Mouse (Mus musculus) gastrocnemius, adult 2 months (tissue): ENCODE measurements around the gene Glce. TPM values are rescaled to one million over a fixed set of nuclear protein-coding genes. Genes with fewer than 3 reads are reported as not detected.

ENCODE experiments used
- DNase-seq: peaks from one replicate; pipeline ENCODE4 v3.0.0; 2022
- H3K27ac ChIP-seq: fragments of 200-600 bp; 2 replicates; pipeline ENCODE4 v1.8.1; 2022; ENCODE audit warnings: mild to moderate bottlenecking
- H3K4me3 ChIP-seq: fragments of 200-600 bp; 2 replicates; pipeline ENCODE4 v1.8.1; 2022; ENCODE audit warnings: mild to moderate bottlenecking, moderate library complexity
- CTCF ChIP-seq: fragments of 200-600 bp; IDR thresholded peaks from 2 replicates; pipeline ENCODE4 v1.8.1; 2022; ENCODE audit warnings: antibody characterized with exemption, mild to moderate bottlenecking, moderate library complexity
- intact Hi-C: fragments of 180-260 bp; cut with DNase I; formaldehyde crosslinking; loops from one replicate; pipeline ENCODE4 v1.15.1; 2025
- total RNA-seq, 2 experiments: library from RNA; stranded (reverse); gene quantifications; 2 replicates each; pipeline ENCODE4 v1.2.3; 2021

Glce gene
- total RNA-seq, 2 experiments from 2014 or later: 6.1 to 8.9 TPM

GRCm38 (mm10) chr9:62042167-62042566 lies 80.3 kb downstream of the Glce start:
- Histone ChIP-seq H3K27ac (no peak overlapping the region), H3K4me3 (no peak overlapping the region)
- intact Hi-C loops: no loop called here
- no peak for DNase-seq
- no peak for TF ChIP-seq CTCF

GRCm38 (mm10) chr9:62040008-62040608 lies 82.3 kb downstream of the Glce start:
- no peak overlapping the region for H3K27ac ChIP-seq
- intact Hi-C loops: loop anchor here (1.0 kb wide), 2 partner anchors 82 to 204 kb away; partner anchors contain the start of gene Glce
- peak; percentile 91 for DNase-seq
- no peak overlapping the region for H3K4me3 ChIP-seq
- peak; percentile 93 for TF ChIP-seq CTCF

GRCm38 (mm10) chr9:62035806-62036205 lies 86.6 kb downstream of the Glce start:
- H3K27ac ChIP-seq: no peak overlapping the region
- no peak overlapping the region for H3K4me3 ChIP-seq
- intact Hi-C loops: no loop called here
- no peak for DNase-seq
- TF ChIP-seq CTCF: no peak

DNA sequence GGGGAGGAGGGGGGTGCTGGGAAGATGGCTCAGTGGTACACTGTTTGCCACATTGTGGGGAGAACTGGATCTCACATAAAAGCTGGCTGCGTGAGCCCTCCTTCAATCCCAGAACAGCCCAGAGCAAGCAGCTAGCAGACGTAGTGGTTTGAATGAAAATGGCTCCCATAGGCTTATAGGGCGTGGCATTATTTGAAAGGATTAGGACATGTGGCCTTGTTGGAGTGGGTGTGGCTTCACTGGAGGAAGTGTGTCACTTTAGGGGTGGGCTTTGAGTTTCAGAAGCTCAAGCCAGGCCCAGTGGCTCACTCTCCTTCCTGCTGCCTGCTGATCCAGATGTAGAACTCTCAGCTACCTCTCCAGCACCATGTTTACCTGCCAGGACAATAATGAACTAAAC lies 90.2 kb downstream of the Glce start:
- no peak for DNase-seq
- Histone ChIP-seq H3K27ac (no peak overlapping the region), H3K4me3 (no peak overlapping the region)
- TF ChIP-seq CTCF: no peak
- intact Hi-C loops: no loop called here

DNA sequence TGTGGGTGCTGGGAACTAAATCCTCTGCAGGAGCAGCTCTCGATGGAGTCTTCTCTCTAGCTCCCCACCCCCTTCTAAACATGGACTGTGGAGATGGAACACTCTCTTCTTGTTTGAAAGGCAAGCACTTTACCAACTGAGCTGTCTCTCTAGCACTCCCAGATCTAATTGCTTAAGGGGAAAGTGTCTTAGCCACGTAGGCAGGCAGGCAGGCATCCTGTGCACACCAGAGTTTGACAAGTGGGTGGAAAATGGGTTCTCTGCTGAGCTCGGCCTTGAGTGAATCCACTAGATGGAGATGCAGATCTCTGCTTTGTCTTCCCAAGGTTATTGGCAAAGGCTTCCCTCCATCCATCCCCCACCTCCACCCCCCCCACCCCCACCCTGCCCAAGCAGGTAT lies 94.4 kb downstream of the Glce start:
- DNase-seq: no peak
- Histone ChIP-seq H3K4me3 (no peak overlapping the region), H3K27ac (no peak overlapping the region)
- intact Hi-C loops: no loop called here
- no peak for TF ChIP-seq CTCF

DNA sequence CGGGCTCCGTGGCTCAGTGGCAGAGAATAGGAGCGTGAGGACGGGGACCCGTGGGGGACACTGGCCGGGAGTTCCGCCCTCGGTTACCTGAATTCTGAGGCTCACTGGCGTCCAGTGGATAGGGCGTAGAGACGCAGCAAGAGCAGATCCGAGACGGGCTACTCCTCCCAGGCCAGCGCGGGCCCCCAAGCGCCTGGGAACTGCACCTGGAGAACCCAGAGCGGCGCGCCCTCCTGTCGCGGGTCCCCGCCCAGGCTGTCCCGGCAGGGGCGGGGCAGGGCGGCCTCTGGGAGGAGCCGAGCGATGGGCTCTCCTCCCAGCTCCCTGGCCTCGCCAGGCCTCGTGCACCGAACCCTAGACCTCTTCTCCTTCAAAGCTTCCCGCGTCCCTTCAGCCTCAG lies 95.9 kb downstream of the Glce start, which contains the start of gene Paqr5:
Gene Paqr5, minus strand, starts transcription at position 257 of the 400 bp plus-strand sequence.
- peak; percentile 56 for DNase-seq
- TF ChIP-seq CTCF: no peak
- H3K4me3 ChIP-seq: peak within 1 kb of the TSS; percentile 69
- H3K27ac ChIP-seq: no peak within 1 kb of the TSS
- intact Hi-C loops: no loop called here

GRCm38 (mm10) chr9:62025056-62025455 lies 97.4 kb downstream of the Glce start:
- DNase-seq: no peak
- intact Hi-C loops: no loop called here
- no peak overlapping the region for H3K4me3 ChIP-seq
- H3K27ac ChIP-seq: no peak overlapping the region
- no peak for TF ChIP-seq CTCF

GRCm38 (mm10) chr9:62023879-62024278 lies 98.6 kb downstream of the Glce start:
- TF ChIP-seq CTCF: no peak
- no peak for DNase-seq
- H3K27ac ChIP-seq: no peak overlapping the region
- no peak overlapping the region for H3K4me3 ChIP-seq
- intact Hi-C loops: no loop called here

DNA sequence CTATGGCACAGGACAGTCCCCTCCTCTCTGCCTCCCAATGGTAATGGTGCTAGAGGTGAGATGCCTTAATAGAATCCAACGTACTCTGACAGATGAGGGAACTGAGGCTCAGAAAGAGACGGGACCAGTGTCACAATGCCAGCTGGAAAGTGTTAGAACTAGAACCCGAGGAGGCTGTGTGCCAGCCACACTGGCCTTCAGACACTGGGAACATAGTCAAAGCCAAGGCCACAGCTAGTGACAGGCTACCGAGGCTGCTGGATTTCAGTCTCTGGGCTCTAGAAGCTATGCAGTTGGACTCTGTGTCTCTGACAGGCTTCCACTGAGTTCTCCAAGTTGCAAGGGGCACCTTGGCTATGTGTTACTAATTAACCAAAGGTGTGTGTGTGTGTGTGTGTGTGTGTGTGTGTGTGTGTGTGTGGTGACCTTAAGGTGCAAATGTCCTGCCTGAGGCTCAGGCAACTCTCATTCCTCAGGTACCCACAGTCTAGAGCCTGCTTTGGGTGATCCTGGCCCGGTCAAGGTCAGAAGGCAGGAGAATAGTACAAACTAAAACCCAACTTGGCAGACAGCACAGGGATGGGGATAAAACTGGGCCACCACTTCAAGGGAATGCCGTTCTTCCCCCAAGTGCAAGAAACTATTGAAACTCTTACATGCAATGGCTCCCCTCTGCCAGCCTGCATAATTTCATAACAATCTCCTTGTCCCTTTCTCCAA lies 99.3 kb downstream of the Glce start:
- H3K4me3 ChIP-seq: no peak overlapping the region
- no peak for DNase-seq
- H3K27ac ChIP-seq: no peak overlapping the region
- no peak for TF ChIP-seq CTCF
- intact Hi-C loops: no loop called here

- intact Hi-C loops: no loop called here
- no peak overlapping the region for H3K27ac ChIP-seq
- no peak for DNase-seq
- H3K4me3 ChIP-seq: no peak overlapping the region
- TF ChIP-seq CTCF: no peak
Measured at GRCm38 (mm10) chr9:62021583-62022120, 100.8 kb downstream of the Glce start.

GRCm38 (mm10) chr9:62020259-62020658 lies 102.2 kb downstream of the Glce start:
- intact Hi-C loops: no loop called here
- TF ChIP-seq CTCF: no peak
- DNase-seq: no peak

GRCm38 (mm10) chr9:62018229-62019093 lies 104.0 kb downstream of the Glce start:
- Histone ChIP-seq H3K27ac (no peak overlapping the region), H3K4me3 (no peak overlapping the region)
- no peak for TF ChIP-seq CTCF
- no peak for DNase-seq
- intact Hi-C loops: no loop called here

More at GRCm38 (mm10) chr9:62020259-62020658, 102.2 kb downstream of the Glce start:
- Histone ChIP-seq H3K4me3 (no peak overlapping the region), H3K27ac (no peak overlapping the region)

GRCm38 (mm10) chr9:62017329-62017728 lies 105.1 kb downstream of the Glce start:
- no peak for TF ChIP-seq CTCF
- intact Hi-C loops: no loop called here
- Histone ChIP-seq H3K27ac (no peak overlapping the region), H3K4me3 (no peak overlapping the region)
- DNase-seq: no peak
